Mouse (Mus musculus) neutrophil, adult 5-6 weeks (primary cell): ENCODE results near the gene Cenps. TPM values are rescaled to one million over a fixed set of nuclear protein-coding genes. Genes with fewer than 3 reads are reported as not detected.
A peak's percentile ranks its signal among the peaks of the same experiment; 100 is the strongest.

Source experiments
- ATAC-seq: fragments of 151-379, 151-347 bp; 2 replicates; pipeline ENCODE4 v1.8.0; 2017; ENCODE audit warnings: mild to moderate bottlenecking, moderate TSS enrichment; ENCODE audit not compliant: insufficient number of reproducible peaks, poor library complexity, low FRiP score, severe bottlenecking; ENCODE audit errors: extremely low read depth
- total RNA-seq: library from RNA; stranded (forward); fragments of 200-1000 nt; gene quantifications from 2 replicates; pipeline ENCODE4 v1.2.3, GENCODE M21; 2017

The Cenps gene
- total RNA-seq, 1 experiment from 2014 or later = 3.8 TPM

DNA sequence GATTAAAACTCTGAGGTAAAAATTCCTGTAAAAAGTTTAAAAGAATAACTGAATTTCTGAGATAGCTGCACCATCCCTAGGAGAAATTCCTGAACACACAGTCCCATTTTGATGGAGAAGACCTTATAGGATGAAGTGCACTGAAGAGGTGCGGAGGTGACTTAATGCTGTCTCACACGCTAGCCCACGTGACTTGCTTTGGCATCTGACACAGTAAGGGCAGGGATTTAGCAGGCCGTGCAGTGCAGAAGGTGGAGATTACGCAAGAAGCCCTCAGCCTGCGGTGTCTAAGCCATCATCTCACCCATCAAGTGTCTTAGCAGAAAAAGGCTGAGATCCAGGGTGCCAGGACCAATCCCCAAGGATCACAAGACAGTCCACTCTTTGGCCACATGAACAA is 23.7 kb upstream of the Cenps start:
- ATAC-seq = peak; percentile 58; the same call in 1 of the 2 replicates

DNA sequence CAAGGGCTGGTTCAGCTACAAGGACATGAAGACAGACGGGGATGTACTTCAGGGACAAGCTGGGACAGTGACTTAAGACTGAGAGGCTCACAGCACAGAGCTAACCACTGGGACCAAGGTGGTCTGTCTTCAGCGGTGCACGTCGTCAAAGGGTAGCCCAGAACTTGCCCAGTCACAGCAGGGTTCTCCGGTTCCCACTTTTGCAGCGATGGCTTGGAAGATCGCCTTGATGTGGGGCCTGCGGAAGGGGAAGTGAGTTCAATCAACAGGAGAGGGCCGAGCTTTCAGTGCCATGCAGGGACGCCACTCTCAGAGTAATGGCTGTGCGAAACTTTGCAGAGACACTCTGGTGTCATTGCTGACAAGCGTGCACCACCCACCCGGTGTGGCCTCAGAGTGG is 22.5 kb upstream of the Cenps start:
- ATAC-seq = no peak

DNA sequence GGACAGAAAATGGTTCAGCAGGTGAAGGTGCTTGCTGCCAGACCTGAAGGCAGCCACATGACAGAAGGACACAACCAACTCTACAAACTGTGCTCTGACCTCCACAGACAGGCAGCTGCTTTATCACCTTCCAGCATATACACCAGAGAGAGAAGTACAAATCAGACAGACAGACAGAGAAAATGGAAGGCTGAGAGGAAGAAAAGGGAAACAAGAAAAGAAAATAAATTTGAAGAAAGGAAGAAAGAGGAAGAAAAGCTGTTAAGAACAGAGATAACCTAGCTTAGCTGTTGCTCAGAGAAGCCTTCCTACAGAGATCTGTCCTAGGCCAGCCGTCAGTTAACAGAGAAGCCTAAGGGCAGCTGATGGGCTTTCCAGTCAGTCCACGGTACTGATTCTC is 21.8 kb upstream of the Cenps start:
- no peak for ATAC-seq

DNA sequence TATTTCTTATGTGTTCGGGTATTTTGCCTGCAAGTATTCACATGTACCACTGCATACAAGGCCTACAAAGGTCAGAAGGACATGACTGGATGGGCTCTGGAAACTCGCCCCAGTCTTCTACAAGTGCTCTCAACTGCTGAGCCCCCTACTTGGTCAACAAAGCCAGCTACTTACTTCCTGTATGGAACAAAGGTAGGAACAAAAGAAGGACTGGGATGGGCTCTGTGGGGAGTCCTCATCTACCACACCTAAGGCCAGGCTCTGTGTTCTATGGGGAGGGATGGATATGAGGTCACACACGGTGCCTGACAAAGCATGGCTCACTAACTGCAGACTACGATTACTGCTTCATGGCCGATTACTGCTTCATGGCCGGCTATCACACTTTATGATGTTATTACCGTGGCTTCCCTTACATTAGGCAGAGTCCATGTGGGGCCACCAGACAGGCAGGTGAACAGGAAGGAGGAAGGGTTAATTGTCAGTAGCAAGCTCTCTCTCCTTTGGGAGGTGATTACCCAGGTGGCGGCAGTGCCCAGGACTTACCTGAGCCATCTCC is 20.1 kb upstream of the Cenps start:
- ATAC-seq = no peak

DNA sequence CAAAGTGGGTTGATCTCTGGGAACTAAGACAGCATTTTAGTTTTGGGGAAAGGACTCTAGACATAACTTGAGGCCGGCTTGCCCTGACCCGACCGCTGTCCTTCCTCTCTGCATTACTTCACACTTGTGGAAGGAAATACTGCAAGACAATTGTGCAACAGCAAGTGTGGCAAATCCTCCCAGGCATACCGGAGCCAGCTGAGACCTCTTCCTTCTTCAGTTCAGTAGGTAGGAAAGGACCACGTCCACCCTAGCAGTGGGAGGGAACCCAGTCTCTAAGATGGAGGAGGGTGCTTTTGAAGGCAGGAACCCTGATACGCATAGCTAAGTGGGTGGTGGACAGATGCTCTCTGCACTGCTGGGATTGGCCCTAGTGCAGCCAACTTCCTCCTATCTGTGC is 18.3 kb upstream of the Cenps start:
- ATAC-seq = peak; percentile 90

DNA sequence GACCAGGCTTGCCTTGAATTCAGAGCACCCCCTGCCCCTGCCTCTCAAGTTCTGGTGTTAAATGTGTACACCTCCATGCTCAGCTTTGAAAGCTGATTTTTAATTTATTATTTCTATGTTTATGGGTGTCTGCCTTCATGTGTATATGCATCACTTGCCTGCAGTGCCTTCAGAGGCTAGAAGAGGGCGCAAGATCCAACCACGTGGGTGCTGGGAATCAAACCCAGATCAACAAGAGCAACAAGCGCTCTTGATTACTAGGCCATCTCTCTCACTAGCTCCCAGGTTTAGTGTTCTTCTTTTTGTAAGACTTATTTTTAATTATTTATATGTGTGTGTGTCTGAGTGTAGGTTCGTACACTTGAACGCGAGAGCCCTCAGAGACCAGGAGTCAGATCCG is 17.4 kb upstream of the Cenps start:
- no peak for ATAC-seq

DNA sequence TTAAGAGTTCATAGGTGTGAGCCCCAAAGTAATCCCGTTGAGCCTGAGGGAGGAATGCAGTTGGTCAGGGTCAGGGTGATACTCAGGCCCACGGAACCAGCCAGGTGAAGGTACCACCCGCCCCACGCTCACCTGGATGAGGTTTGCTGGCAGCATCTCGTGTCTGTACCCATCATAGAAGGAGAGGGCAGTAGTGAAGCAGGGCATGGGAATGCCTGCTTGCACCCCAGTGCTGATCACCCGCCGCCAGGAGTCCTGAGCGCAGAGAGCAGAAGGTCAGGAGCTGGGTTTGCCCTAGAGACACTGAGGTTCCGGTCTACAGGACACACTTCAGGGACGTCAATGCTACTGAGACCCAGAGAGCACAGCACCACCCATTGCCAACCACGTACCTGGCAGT is 13.3 kb upstream of the Cenps start:
- ATAC-seq = no peak

DNA sequence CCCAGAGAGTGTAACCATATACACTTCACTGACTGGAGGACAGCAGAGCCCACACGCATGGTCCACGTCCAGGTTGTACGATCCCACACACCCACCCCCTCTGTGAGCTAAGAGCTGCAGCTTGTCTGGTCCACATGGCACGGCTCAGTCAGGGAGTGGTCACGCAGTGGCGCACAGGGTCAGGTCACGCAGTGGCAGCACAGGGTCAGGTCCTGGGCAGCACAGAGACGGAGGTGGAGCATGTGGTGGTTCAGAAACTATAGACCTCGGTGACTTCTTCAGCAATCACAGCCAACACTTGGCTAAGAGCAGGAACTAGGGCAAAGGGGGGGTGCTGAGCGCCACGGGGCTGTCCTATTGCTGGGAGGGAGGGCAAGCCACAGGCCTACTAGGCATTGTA is 12.8 kb upstream of the Cenps start:
- ATAC-seq = no peak

DNA sequence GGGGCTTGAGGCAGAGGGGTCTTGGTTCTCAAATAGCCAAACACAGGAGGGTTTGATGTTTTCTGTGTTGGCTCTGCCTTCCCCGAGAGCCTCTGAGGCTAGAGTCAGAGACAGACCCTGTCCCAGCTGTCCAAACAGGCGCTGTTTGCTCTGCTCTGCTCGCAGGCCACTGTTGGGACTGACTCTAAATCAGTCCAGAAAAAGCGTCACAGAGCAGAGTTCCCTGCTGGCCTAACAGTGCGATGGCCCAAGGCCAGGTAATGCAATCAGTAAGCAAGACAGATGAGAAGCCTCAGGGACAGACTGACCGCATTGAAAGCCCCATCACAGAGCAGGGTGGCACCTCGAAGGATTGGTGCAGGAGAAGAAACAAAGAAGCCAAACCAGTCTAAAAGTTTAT is 12.2 kb upstream of the Cenps start:
- ATAC-seq = no peak

DNA sequence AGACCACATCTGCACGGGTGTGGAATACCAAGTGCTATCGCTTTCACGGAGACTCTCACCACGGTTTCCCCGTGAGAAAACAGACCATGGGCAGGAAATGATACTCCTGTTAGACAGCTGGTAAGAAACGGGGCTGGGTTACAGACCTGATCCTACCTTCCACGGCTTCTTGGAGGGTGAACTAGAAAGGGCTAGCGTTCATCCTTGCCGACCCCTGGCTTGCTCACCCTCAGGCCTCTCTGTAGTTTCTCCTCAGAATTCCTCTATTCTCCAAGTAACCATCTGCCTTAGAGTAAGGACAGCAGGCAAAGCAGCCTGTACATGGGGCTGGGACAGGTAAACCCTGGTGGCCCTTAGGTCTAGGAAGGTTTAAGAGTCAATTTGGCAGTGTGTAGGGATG is 11.8 kb upstream of the Cenps start:
- no peak for ATAC-seq

DNA sequence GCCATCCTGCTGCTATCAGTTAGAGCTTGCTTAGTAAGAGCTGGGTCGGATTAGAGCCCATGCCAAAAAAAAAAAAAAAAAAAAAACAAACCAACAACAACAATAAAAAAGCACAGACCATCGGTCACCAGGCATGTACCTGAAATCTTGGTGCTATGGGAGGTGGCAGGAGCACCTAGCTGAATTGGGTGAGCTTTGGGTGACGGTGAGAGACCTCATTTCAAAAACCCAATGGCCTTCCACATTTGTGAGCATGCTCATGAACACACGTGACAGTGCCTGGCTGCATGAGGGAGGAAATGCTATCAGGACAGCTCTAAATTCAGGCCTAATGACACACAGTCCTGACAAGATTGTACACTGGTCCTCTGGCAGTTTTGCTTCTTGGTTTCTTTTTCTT is 10.7 kb upstream of the Cenps start:
- no peak for ATAC-seq

DNA sequence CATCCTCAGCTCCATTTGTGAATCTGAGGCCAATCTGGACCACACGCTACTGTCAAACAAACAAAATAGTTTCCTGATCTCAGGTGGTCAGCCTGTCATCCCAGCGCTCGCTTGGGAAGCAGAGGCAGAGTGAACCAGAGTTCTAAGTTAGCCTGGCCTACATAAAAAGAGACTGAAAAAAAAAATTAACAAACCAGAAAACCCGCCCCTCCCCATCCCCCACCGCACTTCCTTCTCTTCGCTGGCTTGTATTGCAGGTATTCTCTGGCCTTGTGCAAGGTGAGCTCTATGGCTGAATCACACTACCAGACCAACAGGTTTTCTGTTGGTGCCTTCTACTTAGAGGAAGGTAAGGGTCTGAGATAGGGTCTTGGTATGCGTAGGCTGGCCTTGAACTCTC is 10.1 kb upstream of the Cenps start:
- no peak for ATAC-seq

DNA sequence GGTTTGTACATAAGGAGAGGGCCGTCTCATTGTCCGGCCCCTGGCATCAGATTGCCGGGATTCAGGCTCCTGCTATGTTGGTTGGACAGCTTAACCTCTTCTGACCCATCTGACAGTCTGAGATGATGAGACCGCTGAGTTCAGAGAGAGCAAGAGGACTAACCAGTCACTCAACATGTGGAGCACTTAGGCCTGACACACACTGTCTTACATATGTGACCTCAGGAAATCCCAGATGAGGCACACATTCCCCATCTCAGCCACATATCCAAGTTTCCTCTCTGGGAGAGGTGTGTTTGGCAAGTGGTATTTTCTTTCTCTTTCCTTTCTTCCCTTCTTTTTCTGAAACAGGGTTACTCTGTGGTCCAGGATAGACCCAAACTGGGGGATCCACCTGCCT is 7.7 kb upstream of the Cenps start:
- no peak for ATAC-seq

DNA sequence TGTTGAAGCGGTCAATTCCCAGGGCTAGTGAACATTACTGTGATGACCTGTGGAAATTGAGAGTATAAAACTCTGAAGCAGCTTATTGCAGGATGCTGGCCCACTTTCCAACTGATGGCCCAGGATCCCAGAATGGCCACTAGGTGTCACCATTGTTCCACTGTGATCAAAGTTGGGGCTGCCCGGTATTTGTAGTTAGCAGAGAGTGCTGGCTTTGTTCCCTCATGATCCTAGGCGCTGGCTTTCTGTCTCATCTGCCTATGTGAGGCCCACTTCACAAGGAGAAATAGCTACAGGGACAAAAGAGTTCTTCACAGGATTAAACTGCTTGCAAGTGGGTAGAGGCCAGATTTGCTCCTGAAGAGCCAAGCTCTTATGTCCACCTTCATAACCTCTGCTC is 7.0 kb upstream of the Cenps start:
- peak; percentile 85 for ATAC-seq

DNA sequence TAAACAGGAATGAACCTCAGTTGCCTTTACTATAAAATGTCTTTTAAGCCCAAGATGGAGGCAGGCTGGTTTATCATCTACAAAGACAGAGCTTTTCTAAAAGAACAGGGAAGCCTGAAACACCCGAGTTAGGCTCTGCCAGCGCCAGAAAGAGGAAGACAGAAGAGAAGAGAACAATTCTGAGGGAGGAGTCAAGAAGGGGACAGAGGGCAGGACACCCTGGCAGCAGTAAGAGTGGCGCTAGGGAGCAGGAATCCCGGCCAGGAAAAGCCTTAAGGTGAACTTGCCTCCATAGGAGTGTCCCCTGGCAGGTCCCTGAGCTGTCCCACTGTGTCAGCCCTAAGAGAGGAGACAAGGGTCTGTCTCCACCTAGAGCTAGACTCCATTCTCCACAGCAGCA is 6.2 kb upstream of the Cenps start:
- ATAC-seq = no peak

DNA sequence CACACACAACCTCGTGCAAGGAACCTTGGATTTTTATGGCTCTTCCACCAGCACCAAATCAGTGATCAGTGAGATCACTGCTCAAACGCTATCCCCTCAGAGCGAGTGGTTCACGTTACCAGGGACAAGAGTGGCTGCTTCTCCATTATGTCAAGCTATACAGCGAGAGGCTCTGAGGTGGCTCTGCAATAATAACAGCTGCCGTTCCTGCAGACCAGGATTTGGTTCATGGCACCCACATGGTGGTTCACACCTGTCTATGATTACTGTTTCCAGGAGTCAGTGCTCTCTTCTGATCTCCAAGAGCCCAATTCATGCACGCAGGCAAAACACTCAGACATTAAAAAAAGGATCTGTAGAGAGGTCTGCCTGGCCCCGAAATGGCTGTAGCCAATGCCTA is 1.1 kb upstream of the Cenps start:
- no peak for ATAC-seq

DNA sequence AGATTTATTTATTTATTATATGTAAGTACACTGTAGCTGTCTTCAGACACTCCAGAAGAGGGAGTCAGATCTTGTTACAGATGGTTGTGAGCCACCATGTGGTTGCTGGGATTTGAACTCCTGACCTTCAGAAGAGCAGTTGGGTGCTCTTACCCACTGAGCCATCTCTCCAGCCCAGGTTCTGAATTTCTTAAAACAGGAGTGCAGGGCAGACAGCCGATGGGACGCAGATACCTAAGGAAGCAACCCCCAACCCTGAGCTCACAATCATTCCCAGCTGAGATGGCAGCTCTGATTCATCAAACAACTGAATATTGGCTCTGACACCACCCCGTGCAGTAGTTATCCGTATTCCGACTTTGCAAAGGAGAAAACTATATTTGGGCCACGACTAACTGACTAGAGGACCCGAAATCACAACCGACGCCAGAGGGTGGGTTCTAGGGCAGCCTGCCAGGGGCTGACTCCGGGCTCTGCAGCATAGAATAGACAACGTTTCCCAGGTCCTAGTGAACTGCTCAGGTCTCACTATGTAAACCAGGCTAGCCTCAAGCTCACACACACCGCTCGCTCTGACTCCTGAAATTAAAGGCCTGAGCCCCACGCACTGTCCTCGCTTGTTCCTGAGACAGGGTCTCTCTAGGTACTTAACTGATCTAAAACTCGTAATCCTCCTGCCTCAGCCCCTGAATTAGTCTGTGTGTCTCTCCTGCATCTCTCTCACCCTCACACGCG is 1.1 kb downstream of the Cenps start:
- ATAC-seq = no peak

DNA sequence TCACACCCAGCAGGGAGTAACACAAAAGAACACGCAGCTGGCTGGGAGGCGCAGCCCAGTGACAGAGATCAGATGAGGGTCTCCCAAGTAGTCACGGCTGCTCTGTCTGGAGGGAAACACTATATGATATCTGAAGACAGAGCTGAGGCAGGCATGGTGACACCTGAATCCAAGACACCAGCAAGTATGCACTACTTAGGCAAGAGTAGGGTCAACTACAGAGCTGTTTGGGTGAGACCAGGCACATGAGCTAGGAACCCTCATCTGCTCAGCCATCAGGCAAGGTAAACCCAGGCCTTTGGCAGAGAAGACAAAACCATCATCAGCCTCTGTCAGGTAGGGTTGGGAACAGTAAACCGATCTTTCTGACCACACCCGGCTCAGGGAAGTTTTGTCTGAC is 4.0 kb downstream of the Cenps start:
- ATAC-seq = no peak

DNA sequence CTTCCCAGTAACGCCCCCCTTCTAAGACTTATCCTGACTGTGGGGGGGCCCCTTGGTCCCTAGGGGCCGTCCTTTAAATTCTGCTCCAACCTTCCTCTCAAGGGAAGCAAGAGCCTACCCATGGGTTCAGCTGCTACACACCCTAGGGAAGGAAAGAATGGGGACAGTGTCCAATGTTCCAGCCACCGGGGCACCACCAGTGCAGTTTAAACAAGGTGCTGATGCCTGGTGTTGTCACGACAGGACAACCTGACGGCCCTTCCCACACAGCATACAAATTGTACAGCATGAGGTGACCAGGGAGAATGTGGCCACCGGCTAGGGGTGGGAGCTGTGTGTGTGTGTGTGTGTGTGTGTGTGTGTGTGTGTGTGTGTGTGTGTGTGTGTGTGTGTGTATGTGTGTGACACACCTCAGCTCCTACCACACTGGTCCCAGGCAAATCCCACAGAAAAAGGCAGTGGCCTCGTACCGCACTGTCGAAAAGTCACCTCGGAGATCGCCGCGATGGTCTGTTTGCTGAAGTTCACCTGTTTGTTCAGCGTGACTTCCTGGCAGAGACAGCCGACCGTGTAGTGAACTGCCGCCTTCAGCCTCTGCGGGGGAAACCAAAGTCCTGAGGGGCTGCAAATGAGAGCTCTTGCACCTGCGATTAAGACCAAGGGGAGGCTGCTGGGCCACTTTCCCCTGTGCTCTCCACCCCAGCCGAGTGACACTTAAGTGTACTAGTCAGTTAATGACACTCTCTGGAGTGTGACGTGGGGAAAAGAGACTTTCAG is 5.5 kb downstream of the Cenps start:
- peak; percentile 64; the same call in 1 of the 2 replicates for ATAC-seq

DNA sequence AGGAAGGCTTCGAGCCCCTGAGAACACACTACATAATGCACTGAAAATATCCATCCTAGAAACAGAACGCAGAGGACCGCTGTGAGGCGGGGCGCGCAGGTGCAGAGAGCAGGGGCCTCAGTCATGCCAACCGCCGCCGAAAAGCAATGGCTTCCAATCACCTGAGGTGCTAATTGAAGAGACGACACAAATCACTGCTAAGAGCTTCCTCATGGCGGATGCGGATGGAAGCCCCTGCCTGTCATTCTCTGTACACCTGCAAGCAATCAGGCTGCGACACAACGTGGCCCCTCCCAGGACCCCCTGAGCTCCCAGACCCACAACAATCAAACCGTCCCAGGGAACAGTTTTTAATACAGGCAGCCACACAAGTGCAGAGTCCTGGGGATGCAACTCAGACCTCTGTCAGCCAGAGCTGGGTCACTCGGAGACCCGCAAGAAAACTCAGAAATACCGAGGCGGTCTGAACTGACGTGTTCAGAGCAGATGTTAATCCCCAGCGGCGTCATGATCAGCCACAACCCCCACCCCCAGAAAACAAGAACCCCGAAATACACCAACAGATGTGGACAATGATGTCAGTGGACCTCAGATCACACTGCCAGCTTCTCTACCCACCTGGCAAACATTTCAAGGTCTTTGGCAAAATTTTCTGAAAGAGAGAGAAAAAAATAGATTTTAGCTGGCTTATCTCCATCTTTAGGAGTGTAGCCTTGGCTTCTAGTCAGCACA is 6.2 kb downstream of the Cenps start:
- ATAC-seq = no peak
